Mouse (Mus musculus): ENCODE measurements around the gene Trim52. TPM values are rescaled to one million over a fixed set of nuclear protein-coding genes. Genes with fewer than 3 reads are reported as not detected.

Trim52 gene
- under 1 TPM in 1 of 2 experiments, not detected in 1; 0.61 TPM for polyA plus RNA-seq (2017; shearing (Covaris generic))

GRCm38 (mm10) chr14:106105980-106106379, at the start of gene Trim52:
Gene Trim52, plus strand, starts transcription at chr14:106106198.

Other genes with a start within 250 kb of the Trim52 start
- gene Spry2, start 209.4 kb upstream of the Trim52 start, polyA plus RNA-seq (2017; shearing (Covaris generic)) = under 1 TPM in 1 of 2 experiments, not detected in 1; 0.38 TPM